Mouse (Mus musculus): ENCODE results near the gene Ssb. TPM values are rescaled to one million over a fixed set of nuclear protein-coding genes. Genes with fewer than 3 reads are reported as not detected.

Ssb gene
- polyA plus RNA-seq (2015; fragmentation: Nextera tagmentation; extraction: Ambion mirVana), result 187 and 228 TPM in 2 replicates

GRCm38 (mm10) chr2:69861485-69862091, at the start of gene Ssb:
TSS of gene Ssb (plus strand) at chr2:69861562.

GRCm38 (mm10) chr2:69821711-69822110, 39.7 kb upstream of the Ssb start, which contains the start of gene Klhl23:
TSS of gene Klhl23 (plus strand) at chr2:69821944.

GRCm38 (mm10) chr2:69885451-69886305, 24.3 kb downstream of the Ssb start, which contains the start of gene Mettl5:
TSS of gene Mettl5 (minus strand) at chr2:69885615.

GRCm38 (mm10) chr2:69897039-69897617, 35.8 kb downstream of the Ssb start, which contains the start of gene Ubr3:
TSS of gene Ubr3 (plus strand) at chr2:69897246.

Other genes with a start within 250 kb of the Ssb start
- 8.7 and 14.6 TPM in 2 replicates for gene Bbs5, start 214.4 kb upstream of the Ssb start, polyA plus RNA-seq (2015; fragmentation: Nextera tagmentation; extraction: Ambion mirVana)
- gene Klhl41, start 191.4 kb upstream of the Ssb start, polyA plus RNA-seq (2015; fragmentation: Nextera tagmentation; extraction: Ambion mirVana), result 0.12 and 0.16 TPM in 2 replicates
- 5.1 and 5.3 TPM in 2 replicates for gene Fastkd1, start 148.0 kb upstream of the Ssb start, polyA plus RNA-seq (2015; fragmentation: Nextera tagmentation; extraction: Ambion mirVana)
- 79.3 and 97.9 TPM in 2 replicates for gene Ppig, start 139.0 kb upstream of the Ssb start, polyA plus RNA-seq (2015; fragmentation: Nextera tagmentation; extraction: Ambion mirVana)
- 0.87 and 1.0 TPM in 2 replicates for gene Ccdc173, start 72.0 kb upstream of the Ssb start, polyA plus RNA-seq (2015; fragmentation: Nextera tagmentation; extraction: Ambion mirVana)
- gene Phospho2, start 71.9 kb upstream of the Ssb start, polyA plus RNA-seq (2015; fragmentation: Nextera tagmentation; extraction: Ambion mirVana), result 18.3 and 18.5 TPM in 2 replicates
- gene Klhl23, start 39.6 kb upstream of the Ssb start, polyA plus RNA-seq (2015; fragmentation: Nextera tagmentation; extraction: Ambion mirVana), result 49.3 and 58.7 TPM in 2 replicates
- gene Mettl5, start 24.1 kb downstream of the Ssb start, polyA plus RNA-seq (2015; fragmentation: Nextera tagmentation; extraction: Ambion mirVana), result 30.4 and 32.7 TPM in 2 replicates
- gene Ubr3, start 35.7 kb downstream of the Ssb start, polyA plus RNA-seq (2015; fragmentation: Nextera tagmentation; extraction: Ambion mirVana), result 8.0 and 9.9 TPM in 2 replicates
- not detected in 2 replicates for gene Myo3b, start 177.6 kb downstream of the Ssb start, polyA plus RNA-seq (2015; fragmentation: Nextera tagmentation; extraction: Ambion mirVana)